Mouse (Mus musculus) frontal cortex, postnatal 25 days (tissue): Measurements from ENCODE around the gene Il18rap.
"Not testable (repeated sequence)": the region's sequence is repeated elsewhere in the genome, so short reads cannot be mapped to it uniquely, and the experiment has no call there.

ENCODE experiments used
- DNase-seq, 2 experiments: peaks; one replicate each; pipeline ENCODE4 v3.0.0; 2022; ENCODE audit warnings: low spot score in 2 of 2

Gene Il18rap

GRCm38 (mm10) chr1:40544650-40545049, 29.5 kb downstream of the Il18rap start:
- peak; percentile 8 to 50 for DNase-seq

DNA sequence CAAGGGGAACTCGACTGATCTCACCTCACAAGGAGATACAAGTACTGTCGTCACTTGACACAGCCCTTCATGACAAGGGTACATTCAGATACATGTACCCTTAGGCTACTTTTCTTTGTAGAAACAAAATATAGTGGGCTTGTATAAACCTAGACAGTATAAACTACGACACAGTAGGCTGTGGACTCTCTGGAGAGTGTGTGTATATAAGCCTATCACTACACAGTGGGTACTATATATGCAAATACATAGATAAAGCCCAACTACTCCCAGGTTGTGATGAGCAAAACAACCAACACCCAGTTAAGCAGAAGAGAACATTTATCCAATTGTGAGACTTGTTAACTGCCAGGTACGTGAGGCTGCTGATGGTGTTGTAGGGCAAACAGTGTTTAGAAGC, 31.5 kb downstream of the Il18rap start:
- no peak for DNase-seq

DNA sequence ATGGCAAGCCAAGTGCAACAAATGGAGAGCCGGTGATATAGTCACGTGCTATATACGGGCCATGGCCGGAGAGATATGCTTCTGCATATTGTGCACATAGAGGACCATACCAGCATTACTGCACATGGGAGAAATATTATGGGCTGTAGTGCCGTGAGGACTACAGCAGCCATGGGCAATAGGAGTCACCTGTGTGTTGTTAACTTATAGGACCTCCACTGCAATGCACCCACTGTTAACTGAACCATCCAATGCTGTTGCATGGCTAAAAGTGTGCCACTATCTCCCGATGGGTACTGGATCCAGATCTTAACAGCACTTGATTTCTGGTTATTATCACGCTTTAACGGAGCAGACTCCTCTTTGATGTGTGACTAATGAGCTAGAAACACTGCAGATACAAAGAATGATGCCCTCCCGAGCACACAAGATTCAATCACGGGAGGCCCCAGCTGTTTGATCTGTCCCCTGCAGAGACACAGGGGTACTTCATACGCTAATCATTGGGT, 32.0 kb downstream of the Il18rap start:
- no peak for DNase-seq

GRCm38 (mm10) chr1:40547762-40548161, 32.6 kb downstream of the Il18rap start:
- no peak for DNase-seq

- DNase-seq = no peak
Measured at GRCm38 (mm10) chr1:40569374-40569773, 54.2 kb downstream of the Il18rap start.

GRCm38 (mm10) chr1:40579784-40580183, 64.6 kb downstream of the Il18rap start, which contains the start of gene Slc9a4:
Gene Slc9a4 (plus strand): TSS chr1:40580081.
- DNase-seq = peak; percentile 22 to 23

GRCm38 (mm10) chr1:40580269-40580668, 65.1 kb downstream of the Il18rap start:
- no peak for DNase-seq

DNA sequence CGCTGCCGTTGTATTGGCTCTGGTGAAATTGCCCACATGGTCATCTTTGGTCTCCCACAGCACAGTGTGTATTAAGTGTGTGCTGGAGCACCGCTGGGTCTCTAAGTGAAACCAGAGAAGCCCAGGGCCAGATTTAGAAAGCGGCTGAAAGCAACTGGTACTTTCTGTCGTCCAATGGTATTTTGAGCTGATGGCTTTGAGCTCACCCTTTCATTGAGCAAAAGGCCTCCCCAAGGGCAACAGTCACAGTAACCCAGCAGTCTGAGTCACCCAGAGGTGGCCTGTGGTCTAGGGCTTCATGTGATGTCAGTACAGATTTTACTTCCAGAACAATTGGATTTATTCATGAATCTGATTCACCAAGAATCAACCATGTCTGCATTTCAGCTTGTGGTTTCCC, 71.6 kb downstream of the Il18rap start:
- DNase-seq = no peak

- no peak for DNase-seq
Measured at GRCm38 (mm10) chr1:40590931-40591330, 75.8 kb downstream of the Il18rap start.

- no peak for DNase-seq
Measured at GRCm38 (mm10) chr1:40597822-40598221, 82.7 kb downstream of the Il18rap start.

GRCm38 (mm10) chr1:40599661-40600060, 84.5 kb downstream of the Il18rap start:
- DNase-seq = not testable (repeated sequence)

DNA sequence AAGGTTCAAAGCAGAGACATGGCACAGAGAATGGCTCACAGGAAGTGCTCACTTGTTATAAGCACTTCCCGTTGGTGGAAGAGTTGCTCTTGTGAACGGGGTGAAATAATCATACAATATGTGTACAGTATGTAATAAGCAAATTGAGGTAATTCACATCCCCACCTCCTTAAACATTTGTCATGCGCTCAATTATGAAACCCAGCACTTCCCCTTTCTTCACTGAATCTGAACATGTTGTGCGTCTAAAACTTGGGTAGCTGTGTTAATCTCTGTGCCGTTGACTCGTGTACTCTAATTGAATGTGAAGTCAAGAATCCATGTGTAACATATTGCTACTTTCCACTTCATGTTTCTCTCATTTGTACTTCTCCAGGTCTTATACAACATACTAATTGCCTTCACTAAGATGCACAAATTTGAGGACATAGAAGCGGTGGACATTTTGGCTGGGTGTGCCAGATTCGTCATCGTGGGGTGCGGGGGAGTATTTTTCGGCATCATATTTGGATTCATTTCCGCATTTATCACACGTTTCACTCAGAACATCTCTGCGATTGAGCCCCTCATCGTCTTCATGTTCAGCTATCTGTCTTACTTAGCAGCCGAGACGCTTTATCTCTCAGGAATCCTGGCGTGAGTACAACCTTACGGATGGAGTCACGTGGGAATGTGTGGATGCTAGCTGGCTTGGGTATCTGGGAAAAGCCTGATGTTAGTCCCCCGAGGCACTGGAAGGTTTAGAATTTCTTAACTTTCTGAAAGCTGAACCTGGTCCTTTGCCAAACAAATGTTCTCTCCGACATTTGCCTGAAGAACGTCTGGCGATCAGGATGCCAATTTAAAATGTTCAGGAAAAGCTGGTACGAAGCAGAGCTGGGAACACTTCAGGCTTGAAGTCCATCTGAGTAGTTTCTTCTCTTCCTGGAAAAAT, 85.5 kb downstream of the Il18rap start:
- peak; percentile 9 to 22 for DNase-seq
